Mouse (Mus musculus): ENCODE data around the gene Mfng. TPM values are rescaled to one million over a fixed set of nuclear protein-coding genes. Genes with fewer than 3 reads are reported as not detected.
A peak's percentile ranks its signal among the peaks of the same experiment; 100 is the strongest.

The Mfng gene
- total RNA-seq, 1 experiment: 7.3 TPM

GRCm38 (mm10) chr15:78736181-78736579 is 37.1 kb downstream of the Mfng start:
- Histone ChIP-seq H3K4me1 (ENCODE audit: control insufficient read depth in 2 of 2, insufficient read depth in 2 of 2, low read length in 2 of 2, poor library complexity in 1 of 2) (0 out of 4 replicates have a peak, but pooled peaks cover 0 to 2% of the 10 kb centered on the region in 2 experiments), H3K27ac (ENCODE audit: insufficient read depth, low read depth, low read length, poor library complexity, severe bottlenecking) (no peak overlapping the region), H3K9ac (ENCODE audit: insufficient read depth, low read depth, low read length, poor library complexity, severe bottlenecking) (no peak overlapping the region), H3K36me3 (ENCODE audit: control insufficient read depth, insufficient read depth, low read length, poor library complexity, severe bottlenecking) (no peaks in the 10 kb centered on the region), H3K4me3 (ENCODE audit: insufficient read depth in 1 of 2, low read depth in 1 of 2, low read length in 2 of 2, poor library complexity in 1 of 2, severe bottlenecking in 1 of 2) (no peak overlapping the region), H3K9me3 (ENCODE audit: control insufficient read depth, insufficient read depth, low read depth, low read length) (no peaks in the 10 kb centered on the region)
- TF ChIP-seq CHD2 (IDR thresholded peaks at IDR 0.05; ENCODE audit: low read depth, low read length) (no peak), MAFK (IDR thresholded peaks at IDR 0.05; ENCODE audit: insufficient read depth, low read depth, low read length) (no peak), ZNF384 (IDR thresholded peaks at IDR 0.05; ENCODE audit: low read depth, low read length) (no peak), ZC3H11A (IDR thresholded peaks at IDR 0.05; ENCODE audit: borderline replicate concordance, low read depth, low read length) (no peak), HCFC1 (IDR thresholded peaks at IDR 0.05; ENCODE audit: borderline replicate concordance, insufficient read depth, low read length) (no peak)
- in situ Hi-C loops (cut with MboI; ENCODE audit: low sequenced_read_pairs in 2 of 2, unreplicated experiment in 2 of 2): loop anchor here in 1 of 2 experiments (5.0 kb wide), 1 partner anchor 114 kb away; no protein-coding TSS in a partner anchor
- no peak for DNase-seq (ENCODE audit: low read depth, low spot score)

- Histone ChIP-seq H3K4me1 (ENCODE audit: control insufficient read depth in 2 of 2, insufficient read depth in 2 of 2, low read length in 2 of 2, poor library complexity in 1 of 2) (0 out of 4 replicates have a peak, but pooled peaks cover 0 to 2% of the 10 kb centered on the region in 2 experiments), H3K36me3 (ENCODE audit: control insufficient read depth, insufficient read depth, low read length, poor library complexity, severe bottlenecking) (no peaks in the 10 kb centered on the region), H3K9me3 (ENCODE audit: control insufficient read depth, insufficient read depth, low read depth, low read length) (no peaks in the 10 kb centered on the region), H3K27ac (ENCODE audit: insufficient read depth, low read depth, low read length, poor library complexity, severe bottlenecking) (no peak overlapping the region), H3K4me3 (ENCODE audit: insufficient read depth in 1 of 2, low read depth in 1 of 2, low read length in 2 of 2, poor library complexity in 1 of 2, severe bottlenecking in 1 of 2) (no peak overlapping the region), H3K9ac (ENCODE audit: insufficient read depth, low read depth, low read length, poor library complexity, severe bottlenecking) (no peak overlapping the region)
- in situ Hi-C loops (cut with MboI; ENCODE audit: low sequenced_read_pairs in 2 of 2, unreplicated experiment in 2 of 2): loop anchor here in 1 of 2 experiments (5.0 kb wide), 1 partner anchor 113 kb away; no protein-coding TSS in a partner anchor
- TF ChIP-seq ZNF384 (IDR thresholded peaks at IDR 0.05; ENCODE audit: low read depth, low read length) (no peak), ZC3H11A (IDR thresholded peaks at IDR 0.05; ENCODE audit: borderline replicate concordance, low read depth, low read length) (no peak), MAFK (IDR thresholded peaks at IDR 0.05; ENCODE audit: insufficient read depth, low read depth, low read length) (no peak), CHD2 (IDR thresholded peaks at IDR 0.05; ENCODE audit: low read depth, low read length) (no peak), HCFC1 (IDR thresholded peaks at IDR 0.05; ENCODE audit: borderline replicate concordance, insufficient read depth, low read length) (no peak)
- DNase-seq (ENCODE audit: low read depth, low spot score): no peak
Measured at GRCm38 (mm10) chr15:78735431-78736180, 37.7 kb downstream of the Mfng start.

GRCm38 (mm10) chr15:78731830-78732229 is 41.4 kb downstream of the Mfng start:
- no peak overlapping the region for H3K4me3 ChIP-seq (ENCODE audit: insufficient read depth in 1 of 2, low read depth in 1 of 2, low read length in 2 of 2, poor library complexity in 1 of 2, severe bottlenecking in 1 of 2)
- 0 out of 4 replicates have a peak, but pooled peaks cover 0 to 2% of the 10 kb centered on the region in 2 experiments for H3K4me1 ChIP-seq (ENCODE audit: control insufficient read depth in 2 of 2, insufficient read depth in 2 of 2, low read length in 2 of 2, poor library complexity in 1 of 2)
- no peak overlapping the region for H3K27ac ChIP-seq (ENCODE audit: insufficient read depth, low read depth, low read length, poor library complexity, severe bottlenecking)
- no peak overlapping the region for H3K9ac ChIP-seq (ENCODE audit: insufficient read depth, low read depth, low read length, poor library complexity, severe bottlenecking)
- TF ChIP-seq ZNF384 (IDR thresholded peaks at IDR 0.05; ENCODE audit: low read depth, low read length) (no peak), CHD2 (IDR thresholded peaks at IDR 0.05; ENCODE audit: low read depth, low read length) (no peak), ZC3H11A (IDR thresholded peaks at IDR 0.05; ENCODE audit: borderline replicate concordance, low read depth, low read length) (no peak), MAFK (IDR thresholded peaks at IDR 0.05; ENCODE audit: insufficient read depth, low read depth, low read length) (no peak), HCFC1 (IDR thresholded peaks at IDR 0.05; ENCODE audit: borderline replicate concordance, insufficient read depth, low read length) (no peak)
- H3K36me3 ChIP-seq (ENCODE audit: control insufficient read depth, insufficient read depth, low read length, poor library complexity, severe bottlenecking): no peaks in the 10 kb centered on the region
- in situ Hi-C loops (cut with MboI; ENCODE audit: low sequenced_read_pairs in 2 of 2, unreplicated experiment in 2 of 2): no loop called here
- H3K9me3 ChIP-seq (ENCODE audit: control insufficient read depth, insufficient read depth, low read depth, low read length): no peaks in the 10 kb centered on the region
- DNase-seq (ENCODE audit: low read depth, low spot score): no peak

GRCm38 (mm10) chr15:78730315-78731049 is 42.8 kb downstream of the Mfng start:
- Histone ChIP-seq H3K4me3 (ENCODE audit: insufficient read depth in 1 of 2, low read depth in 1 of 2, low read length in 2 of 2, poor library complexity in 1 of 2, severe bottlenecking in 1 of 2) (peak overlapping the region in 1 of 2 experiments; percentile 32; a peak in 1 of 4 replicates), H3K27ac (ENCODE audit: insufficient read depth, low read depth, low read length, poor library complexity, severe bottlenecking) (no peak overlapping the region), H3K36me3 (ENCODE audit: control insufficient read depth, insufficient read depth, low read length, poor library complexity, severe bottlenecking) (no peaks in the 10 kb centered on the region), H3K9ac (ENCODE audit: insufficient read depth, low read depth, low read length, poor library complexity, severe bottlenecking) (no peak overlapping the region), H3K4me1 (ENCODE audit: control insufficient read depth in 2 of 2, insufficient read depth in 2 of 2, low read length in 2 of 2, poor library complexity in 1 of 2) (no peaks in the 10 kb centered on the region), H3K9me3 (ENCODE audit: control insufficient read depth, insufficient read depth, low read depth, low read length) (no peaks in the 10 kb centered on the region)
- TF ChIP-seq ZC3H11A (IDR thresholded peaks at IDR 0.05; ENCODE audit: borderline replicate concordance, low read depth, low read length) (no peak), ZNF384 (IDR thresholded peaks at IDR 0.05; ENCODE audit: low read depth, low read length) (peak; percentile 87)
- in situ Hi-C loops (cut with MboI; ENCODE audit: low sequenced_read_pairs in 2 of 2, unreplicated experiment in 2 of 2): no loop called here
- DNase-seq (ENCODE audit: low read depth, low spot score): no peak

All from ES-E14 (cell line).